Mouse (Mus musculus) liver, postnatal 0 days (tissue): ENCODE results near the gene Spry2.

Source experiments
- CTCF ChIP-seq: sonication (generic); IDR thresholded peaks from 2 replicates; pipeline ENCODE4 v1.5.1; 2016; ENCODE audit warnings: antibody characterized with exemption, low read depth
- EP300 ChIP-seq: IDR thresholded peaks from 2 replicates; pipeline ENCODE4 v1.6.1; 2016; ENCODE audit warnings: antibody characterized with exemption, low read depth, mild to moderate bottlenecking

GRCm38 (mm10) chr14:105860276-105860675, 36.3 kb downstream of the Spry2 start:
- TF ChIP-seq CTCF (no peak), EP300 (no peak)
